Mouse (Mus musculus): ENCODE measurements around the gene Pfn1.

The Pfn1 gene

DNA sequence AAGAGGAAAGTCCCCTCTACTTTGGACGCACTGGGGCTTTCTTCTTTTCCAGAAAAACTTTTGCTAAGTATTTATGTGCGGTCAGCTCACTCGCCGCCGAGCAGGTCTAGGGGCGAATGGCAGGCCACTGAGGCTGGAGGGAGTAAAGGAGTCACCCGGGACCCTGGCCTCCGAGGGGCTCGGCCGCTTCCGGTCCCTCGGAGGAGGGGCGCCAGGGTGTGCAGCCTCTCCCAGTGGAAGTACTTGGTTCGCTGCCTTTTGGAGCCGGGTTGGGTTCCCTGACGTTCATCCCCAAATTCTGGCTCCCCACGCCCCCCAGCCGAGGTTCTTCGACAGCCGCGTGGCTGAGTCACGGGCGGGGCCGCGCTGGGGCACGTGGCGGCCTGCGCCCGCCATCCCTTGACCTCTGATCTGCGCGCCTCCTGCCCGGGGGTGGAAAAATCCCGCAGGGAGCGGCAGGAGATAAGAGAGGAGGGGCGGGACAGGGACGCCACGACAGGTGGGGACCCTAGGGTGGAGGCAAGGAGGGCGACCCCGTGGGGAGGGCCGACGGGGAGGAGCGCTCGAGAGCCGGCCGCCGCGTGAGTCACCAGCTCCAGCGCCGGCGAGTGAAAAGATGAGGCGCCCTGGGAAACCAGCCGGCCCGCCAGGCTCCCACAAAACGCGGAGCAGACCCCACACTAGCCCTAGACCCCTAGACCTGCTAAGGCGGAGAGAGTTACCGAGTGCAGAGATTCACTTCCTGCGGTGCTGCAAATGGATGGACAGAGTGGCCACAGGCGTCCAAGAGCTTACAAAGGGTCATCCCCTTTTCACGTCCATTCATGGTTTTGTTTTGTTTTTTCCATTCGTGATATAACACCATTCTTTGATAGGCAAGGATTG, 1.4 kb upstream of the Pfn1 start:
- DNase-seq (ENCODE audit: inconsistent age in 2 of 2, low spot score in 1 of 2): peak; percentile 85 to 94

DNA sequence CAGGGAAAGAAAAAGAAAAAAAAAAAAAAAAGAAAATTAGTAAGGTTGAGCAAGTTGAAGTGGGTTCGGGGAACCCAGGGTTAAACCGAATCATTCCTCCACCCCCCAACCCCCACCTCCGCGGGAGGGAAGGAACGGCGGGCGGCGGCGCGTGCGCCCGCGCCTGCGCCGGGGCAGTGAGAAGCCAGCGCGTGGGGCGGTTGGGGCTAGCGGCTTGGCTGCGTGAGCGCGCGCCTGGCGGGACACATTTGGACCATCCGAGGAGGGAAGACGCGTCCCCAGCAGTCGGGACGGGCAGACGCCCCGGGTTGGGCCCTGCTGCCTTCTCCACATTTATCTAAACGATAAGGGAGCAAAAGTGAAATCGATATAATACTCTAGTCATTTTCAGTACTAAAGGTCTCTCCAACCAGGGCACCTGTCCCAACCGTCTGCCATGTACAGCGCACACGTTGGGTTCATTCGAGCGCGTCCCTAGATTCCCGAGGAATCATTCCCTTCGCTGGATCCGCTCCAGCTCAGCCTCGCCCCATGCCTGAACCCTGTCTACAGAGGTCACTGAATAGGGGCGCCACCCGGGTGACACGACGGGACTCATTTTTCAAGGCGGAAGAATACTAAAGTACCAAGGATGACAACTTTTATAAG, 603 bp upstream of the Pfn1 start:
- DNase-seq (ENCODE audit: inconsistent age in 2 of 2, low spot score in 1 of 2): peak; percentile 88 to 96

DNA sequence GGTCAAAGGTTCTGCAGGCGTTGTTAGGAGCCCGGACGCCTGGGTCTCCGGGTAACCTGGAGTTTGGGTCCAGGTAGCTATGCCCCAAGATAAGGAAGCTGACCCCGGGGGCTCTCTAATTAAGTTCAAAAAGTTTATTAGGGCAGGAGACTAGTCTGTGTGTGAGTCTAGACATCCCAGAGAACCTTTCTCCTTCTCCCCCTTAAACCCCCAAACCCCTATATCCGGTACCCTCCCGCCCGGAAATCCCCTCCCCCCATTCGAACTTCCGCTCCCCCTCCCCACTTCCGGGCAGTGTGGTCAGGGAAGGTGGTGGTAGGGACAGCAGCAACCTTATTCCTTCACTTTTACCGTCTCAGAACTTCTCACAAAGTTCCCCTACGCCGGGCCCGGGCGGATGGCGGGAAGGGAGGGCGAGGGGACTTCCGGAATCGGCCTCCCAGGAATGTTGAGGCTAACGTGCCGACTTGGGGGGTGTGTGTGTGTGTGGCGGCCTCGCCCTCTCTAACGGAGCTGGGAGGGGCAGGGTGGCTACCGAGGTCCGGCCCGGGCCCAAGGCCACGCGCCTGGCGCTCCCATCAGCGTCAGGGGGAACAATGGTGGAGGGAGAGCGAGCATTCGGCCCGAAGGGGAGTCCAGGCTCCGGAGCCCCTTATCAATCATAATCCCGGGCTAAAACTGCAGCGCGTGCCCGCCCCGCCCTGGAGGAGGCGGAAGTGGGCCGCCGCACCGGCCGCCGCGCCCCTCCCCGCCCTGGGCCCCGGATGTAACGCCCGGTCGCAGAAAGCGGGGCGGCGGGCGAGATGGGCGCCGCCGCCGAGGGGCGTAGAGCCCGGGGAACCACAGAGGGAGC, 873 bp downstream of the Pfn1 start:
- DNase-seq (ENCODE audit: inconsistent age in 2 of 2, low spot score in 1 of 2): peak; percentile 79 to 93

DNA sequence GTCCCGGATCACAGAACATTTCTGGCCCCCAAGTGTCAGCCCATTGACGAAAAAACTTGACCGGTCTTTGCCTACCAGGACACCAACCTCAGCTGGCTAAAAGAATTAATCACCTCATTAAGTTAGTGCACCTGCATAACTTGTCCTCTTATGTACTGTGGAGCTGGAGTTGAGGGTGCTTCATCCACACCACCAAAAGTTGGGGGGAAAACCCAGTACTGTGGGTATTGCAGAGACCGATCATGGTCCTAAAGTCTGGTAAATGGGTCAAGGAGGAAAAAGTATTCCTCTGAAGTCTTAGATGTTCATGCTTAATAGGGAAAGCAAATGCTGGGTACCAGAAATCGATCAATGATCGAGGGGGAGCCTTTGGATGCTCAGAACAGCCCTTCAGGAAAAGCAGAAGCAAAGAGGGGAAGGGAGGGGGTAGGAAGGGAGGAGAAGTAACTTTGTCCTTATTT, 1.5 kb downstream of the Pfn1 start:
- DNase-seq (ENCODE audit: inconsistent age in 2 of 2, low spot score in 1 of 2): peak in 1 of 2 experiments; percentile 85

DNA sequence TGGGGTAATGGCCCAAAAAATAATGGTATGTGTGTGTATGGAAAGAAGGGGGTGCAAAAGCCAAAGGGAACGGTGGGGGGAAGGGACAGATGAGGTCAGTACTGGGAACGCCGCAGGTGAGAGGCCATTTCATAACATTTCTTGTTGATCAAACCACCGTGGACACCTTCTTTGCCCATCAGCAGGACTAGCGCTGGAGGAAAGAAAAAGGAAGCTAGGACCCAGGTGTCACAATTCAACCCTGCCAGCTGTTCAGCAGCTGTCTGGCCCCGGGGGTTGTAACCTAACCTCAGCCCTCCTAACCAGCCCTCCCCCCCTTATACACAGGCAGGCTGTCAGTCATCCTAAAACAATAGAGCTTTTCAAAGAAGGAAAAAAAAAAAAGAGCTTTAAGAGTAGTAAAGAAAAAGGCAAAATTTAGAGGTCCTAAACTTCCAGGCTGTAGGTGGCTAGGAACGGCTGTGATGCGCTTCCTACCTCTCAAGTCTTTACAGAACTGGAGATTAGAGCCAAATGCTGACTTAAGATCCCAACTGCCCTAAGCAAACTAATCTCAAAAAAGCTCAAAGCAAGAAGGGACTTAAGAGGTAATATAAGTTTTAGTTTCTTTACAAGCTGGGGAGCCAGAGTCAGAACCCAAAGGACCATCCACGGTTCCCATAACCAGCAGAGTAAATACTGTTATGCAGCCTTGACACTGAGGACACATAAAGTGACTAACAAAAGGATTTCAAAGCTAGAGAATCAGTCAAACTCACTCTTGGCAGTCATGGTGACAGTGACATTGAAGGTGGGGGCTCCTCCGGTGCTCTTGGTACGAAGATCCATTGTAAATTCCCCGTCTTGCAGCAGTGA, 2.2 kb downstream of the Pfn1 start:
- DNase-seq (ENCODE audit: inconsistent age in 2 of 2, low spot score in 1 of 2): peak; percentile 45 to 70

DNA sequence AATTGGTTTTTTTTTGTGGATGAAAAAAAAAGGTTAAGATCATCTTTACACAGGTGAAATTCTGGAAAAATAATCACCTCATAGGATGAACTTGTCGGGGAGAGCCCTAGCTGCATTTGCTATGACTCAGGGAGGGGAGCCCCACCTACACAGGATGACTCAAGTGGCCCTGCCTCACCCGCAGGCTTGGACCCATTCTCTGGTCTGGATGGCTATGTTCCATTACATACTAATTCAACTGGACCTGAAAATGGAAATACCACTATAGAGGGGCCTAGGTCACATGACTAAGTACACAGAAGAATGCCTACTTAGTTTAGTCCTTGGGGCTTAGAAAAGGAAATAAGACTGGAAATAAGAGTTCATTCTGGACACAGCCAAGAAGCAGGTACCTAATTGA, 3.1 kb downstream of the Pfn1 start:
- peak; percentile 73 to 83 for DNase-seq (ENCODE audit: inconsistent age in 2 of 2, low spot score in 1 of 2)

DNA sequence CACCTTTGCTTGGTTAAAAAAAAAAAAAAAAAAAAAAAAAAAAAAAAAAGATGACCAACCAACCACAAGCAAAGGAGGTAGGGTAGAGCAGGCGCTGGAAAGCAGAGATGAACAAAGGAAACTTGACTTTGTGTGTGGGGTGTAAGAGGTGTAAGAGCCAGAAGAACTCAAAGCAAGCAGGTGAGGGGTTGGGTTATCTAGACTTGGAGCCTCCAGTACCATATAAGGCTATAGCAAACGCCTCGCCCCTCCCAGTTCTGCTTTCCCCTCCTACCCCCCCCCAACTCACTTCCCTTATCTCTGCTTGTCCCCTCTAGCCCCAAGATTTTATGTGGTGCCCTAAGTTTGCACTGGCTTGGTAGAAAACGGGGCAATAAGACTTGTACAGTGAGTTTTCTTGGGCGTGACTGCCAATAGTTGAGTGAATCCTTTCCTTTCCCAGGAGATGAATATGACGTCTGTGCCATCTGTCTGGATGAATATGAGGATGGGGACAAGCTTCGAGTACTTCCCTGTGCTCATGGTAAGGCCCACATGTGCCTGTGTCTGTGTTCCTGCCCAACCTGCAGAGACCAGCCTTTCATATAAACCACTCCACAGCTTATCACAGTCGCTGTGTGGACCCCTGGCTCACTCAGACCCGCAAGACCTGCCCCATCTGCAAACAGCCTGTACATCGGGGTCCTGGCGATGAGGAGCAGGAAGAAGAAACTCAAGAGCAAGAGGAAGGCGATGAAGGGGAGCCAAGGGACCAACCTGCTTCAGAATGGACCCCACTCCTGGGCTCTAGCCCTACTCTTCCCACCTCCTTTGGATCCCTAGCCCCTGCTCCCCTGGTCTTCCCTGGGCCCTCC, 3.9 kb downstream of the Pfn1 start:
- peak; percentile 34 to 63 for DNase-seq (ENCODE audit: inconsistent age in 2 of 2, low spot score in 1 of 2)

DNA sequence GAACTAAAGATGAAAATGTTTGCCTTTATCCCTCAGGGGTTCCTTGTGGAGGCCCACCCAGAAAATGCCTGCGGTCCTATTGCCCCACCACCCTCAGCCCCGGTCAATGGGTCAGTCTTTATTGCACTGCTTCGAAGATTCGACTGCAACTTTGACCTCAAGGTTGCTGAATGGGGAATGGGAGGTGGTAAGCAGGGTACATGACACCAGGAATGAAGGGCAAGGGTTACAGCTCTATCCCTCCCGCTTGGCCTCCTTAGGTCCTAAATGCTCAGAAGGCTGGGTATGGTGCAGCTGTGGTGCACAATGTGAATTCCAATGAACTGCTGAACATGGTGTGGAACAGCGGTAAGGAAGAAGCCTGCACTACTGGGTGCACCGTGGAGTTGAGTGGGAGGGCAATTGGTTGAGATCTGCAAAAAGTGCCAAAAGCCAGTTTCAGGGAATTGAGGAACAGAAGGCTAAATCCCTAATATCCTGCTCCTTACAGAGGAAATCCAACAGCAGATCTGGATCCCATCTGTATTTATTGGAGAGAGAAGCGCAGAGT, 5.2 kb downstream of the Pfn1 start:
- DNase-seq (ENCODE audit: inconsistent age in 2 of 2, low spot score in 1 of 2): peak in 1 of 2 experiments; percentile 23

DNA sequence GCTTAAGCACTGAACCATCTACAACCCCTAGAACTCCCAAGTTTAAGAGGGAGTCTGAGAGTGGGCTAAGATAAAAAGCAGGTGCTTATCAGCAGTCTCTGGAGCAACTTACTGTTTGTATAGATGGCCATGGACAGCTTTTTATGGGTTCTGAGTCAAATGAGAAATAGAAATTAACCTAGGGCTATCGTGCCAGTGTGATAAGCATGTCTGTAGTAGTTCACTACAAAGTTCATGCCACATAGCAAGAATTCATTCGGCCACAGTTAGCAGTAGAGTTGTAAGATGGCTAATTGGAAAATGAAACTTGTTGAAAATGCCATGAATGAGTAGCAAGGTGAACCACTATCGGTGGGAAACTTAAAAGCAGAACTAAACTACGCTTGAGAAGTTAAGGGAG, 5.9 kb downstream of the Pfn1 start:
- peak in 1 of 2 experiments; percentile 52 for DNase-seq (ENCODE audit: inconsistent age in 2 of 2, low spot score in 1 of 2)

DNA sequence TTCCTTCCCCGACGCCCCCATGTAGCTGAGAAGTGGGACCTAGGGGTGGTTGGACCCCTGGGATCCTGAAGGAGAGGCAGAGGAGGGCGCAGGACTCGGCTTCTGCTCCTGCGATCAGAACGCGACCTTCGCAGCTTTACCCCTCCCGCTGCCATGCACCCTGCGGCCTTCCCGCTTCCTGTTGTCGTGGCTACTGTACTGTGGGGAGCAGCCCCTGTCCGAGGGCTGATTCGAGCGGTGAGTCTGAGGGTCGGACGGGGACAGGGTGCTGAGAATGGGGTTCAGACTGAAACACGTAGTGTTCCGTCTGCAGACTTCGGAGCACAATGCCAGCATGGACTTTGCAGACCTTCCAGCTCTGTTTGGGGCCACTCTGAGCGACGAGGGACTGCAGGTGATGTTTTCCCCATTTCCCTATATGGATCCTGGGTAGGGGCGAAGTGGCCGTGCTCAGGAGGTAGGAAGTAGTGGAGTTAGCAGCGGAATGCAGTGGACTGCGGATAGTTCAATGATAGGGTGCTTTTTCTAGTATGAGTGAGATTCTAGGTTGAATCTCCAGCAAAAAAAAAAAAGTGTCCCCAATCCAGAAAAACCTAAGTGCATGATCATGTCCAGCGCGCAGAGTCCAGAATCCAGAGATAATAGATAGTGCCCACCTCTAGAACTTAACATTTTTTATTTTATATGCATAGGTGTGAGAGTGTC, 6.6 kb downstream of the Pfn1 start:
- DNase-seq (ENCODE audit: inconsistent age in 2 of 2, low spot score in 1 of 2): peak; percentile 63 to 86

DNA sequence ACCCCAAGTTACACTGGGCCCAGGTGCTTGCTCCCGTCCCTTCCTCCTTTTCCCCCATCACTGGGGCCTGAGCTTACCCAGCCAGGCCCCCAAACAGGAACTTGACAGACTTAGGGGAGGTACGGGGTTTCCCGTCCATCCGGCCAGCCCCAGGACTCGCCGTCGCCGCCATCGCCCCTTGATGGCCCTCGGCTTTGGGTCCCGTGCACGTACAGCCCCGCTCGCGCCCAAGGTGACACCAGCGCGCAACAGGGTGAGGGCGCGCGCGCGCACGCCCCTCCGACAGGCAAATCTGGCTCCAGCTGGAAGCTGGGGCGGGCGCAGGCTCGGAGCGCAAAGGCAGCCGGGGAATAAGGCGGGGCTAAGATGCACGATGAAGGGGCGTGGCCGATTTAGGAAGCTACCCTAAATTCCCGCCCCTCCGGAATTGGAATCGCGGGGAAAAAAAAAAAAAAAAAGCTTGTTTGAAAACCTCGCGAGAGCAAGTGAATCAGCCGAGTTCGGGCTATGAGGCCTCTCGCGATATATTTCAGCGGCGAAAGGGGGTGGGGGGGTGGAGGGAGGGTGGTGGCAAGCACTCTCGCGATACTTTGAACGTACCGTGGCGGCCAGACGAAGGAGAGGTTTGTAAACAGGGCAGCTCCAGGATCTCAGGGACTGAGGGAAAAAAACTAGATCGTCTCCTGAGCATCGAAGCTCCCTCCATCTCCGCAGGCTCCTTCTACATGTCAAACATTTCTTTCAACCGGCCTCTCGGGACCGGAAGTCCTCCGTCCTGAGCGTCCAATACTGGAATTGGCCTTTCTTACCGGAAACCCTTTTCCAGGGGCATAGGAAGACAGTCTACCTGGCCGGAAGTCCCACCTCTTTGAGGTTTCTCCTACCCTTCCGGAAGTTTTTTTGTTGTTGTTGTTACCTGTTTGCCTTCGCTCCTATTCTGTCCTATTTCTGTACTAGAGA, 7.5 kb downstream of the Pfn1 start, which contains the start of the genes Rnf167 and Slc25a11:
Gene Rnf167 (plus strand): TSS at position 545 of the 960 bp plus-strand sequence.
Gene Slc25a11 (minus strand): TSS at position 789 of the 960 bp plus-strand sequence.
- peak; percentile 97 to 98 for DNase-seq (ENCODE audit: inconsistent age in 2 of 2, low spot score in 1 of 2)

DNA sequence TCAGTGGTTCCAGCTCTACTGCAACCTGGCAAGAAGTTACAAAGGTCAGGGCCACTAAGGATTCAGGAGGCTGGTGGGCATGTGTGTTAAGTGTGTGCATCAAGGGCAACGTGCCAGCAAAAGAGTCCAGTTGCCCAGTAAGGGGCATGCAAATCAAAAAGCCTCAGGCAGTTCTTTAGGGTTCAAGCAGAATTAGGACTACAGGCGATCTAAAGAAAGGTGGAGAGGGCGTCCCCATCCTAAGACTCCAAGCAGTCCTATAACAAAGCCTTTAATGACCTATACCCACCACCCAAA, 8.2 kb downstream of the Pfn1 start:
- DNase-seq (ENCODE audit: inconsistent age in 2 of 2, low spot score in 1 of 2): peak in 1 of 2 experiments; percentile 46

DNA sequence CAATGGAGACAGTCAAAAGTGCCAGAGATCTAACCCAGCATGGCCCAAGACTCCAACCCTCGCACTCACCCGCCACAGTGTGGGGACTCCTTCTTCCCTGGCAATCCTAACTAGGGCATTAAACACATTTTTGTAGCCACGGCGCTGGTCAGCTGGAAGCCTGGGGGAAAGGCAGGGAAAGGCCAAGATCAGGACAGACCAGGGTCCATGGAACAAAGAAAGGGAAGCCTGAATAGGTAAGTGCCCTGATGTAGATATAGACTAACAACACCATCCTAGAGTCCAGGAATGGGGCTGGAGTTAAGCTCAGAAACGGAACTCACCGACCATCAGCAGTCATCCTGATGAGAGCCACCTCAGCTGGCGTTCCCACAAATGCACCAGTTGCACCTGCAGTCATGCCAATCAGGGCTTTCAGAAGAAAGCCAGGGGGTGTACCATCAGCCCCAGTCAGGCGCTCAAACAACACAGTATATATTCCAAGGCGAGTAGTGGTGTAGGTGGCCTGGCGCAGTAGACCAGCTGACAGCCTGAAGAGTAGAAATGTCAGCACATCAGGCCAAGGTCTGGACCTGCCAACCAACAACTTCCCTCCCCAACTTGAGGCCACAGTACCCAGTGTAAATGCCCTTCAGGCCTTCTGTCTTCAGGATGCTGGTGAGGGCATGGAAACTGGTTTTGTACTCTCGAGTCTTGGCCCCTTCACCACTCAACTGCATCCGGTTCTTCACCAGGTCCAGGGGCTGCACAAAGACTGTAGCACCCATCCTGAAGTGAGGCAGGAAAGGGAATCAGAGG, 8.8 kb downstream of the Pfn1 start:
- peak; percentile 22 to 71 for DNase-seq (ENCODE audit: inconsistent age in 2 of 2, low spot score in 1 of 2)

DNA sequence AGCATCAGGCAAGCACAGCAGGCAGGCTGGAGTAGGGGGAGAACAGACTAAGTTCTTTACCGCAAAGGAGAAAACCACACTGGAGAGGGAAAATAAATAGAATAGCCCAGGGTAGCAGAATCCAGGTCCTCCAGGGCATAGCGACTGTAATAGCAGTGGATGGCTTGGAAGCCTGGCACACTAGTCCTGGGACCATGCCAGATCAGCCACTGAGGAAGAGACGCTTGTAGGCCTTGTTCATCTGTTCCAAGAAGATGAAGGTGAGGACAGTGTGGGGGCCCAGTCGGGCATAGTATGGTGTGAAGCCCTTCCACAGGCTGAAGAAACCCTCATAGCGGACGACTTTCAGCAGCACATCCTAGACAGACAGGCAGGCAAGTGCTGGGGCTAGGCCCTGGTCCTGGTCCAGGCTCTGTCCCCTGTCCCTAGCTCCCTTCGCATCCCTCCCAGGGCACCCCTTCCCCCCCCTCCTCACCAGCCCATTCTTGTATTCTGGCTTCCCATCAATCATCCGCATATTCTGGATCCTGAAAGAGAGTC, 9.8 kb downstream of the Pfn1 start:
- DNase-seq (ENCODE audit: inconsistent age in 2 of 2, low spot score in 1 of 2): peak in 1 of 2 experiments; percentile 36

DNA sequence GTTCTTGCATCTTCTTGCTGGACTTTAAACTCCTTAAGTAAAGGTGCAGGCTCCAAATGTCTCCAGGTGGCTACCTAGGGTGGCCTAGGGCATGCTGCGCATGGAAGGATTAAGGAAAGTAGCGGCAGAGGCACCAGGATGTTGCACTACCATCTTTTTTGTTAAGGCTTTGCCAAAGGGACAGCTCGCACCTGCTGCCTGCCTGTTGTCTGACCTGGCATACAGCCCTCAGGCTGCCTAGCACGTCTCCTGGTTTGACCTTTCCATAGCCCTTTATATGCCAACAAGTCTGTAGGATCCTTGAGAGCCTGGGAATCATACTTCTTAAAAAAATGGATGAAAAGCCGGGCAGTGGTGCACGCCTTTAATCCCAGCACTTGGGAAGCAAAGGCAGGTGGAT, 11.4 kb downstream of the Pfn1 start:
- no peak for DNase-seq (ENCODE audit: inconsistent age in 2 of 2, low spot score in 1 of 2)

DNA sequence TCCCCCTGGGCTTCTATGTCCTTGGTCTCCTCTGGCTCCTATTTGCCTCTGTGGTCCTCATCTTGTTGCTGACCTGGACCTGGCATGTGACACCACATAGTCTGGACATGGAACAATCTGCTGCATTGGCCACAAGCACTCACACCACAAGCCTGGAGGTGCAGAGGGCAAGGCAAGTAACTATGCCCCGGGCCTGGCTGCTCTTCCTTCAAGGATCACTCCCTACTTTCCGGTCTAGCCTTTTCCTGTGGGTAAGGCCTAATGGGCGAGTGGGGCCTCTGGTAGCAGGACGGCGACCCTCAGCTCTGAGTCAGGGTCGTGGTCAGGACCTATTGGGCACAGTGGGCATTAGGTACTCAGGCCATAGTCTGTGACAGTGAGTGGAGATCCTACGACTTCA, 13.2 kb downstream of the Pfn1 start:
- no peak for DNase-seq (ENCODE audit: inconsistent age in 2 of 2, low spot score in 1 of 2)

All from adrenal gland, adult (tissue).